Mouse (Mus musculus) E14TG2a.4 (cell line): ENCODE data around the gene Armc6.

ENCODE experiments used
- H3K27me3 ChIP-seq: 2 replicates; pipeline ENCODE4 v1.6.1; 2014; ENCODE audit warnings: low read length, control low read depth; ENCODE audit not compliant: insufficient read depth
- H3K36me3 ChIP-seq: 2 replicates; pipeline ENCODE4 v1.6.1; 2014; ENCODE audit warnings: low read length, control low read depth; ENCODE audit not compliant: insufficient read depth
- H3K4me1 ChIP-seq: replicated peaks from 2 replicates; pipeline ENCODE4 v1.6.1; 2014; ENCODE audit warnings: low read depth, low read length, control low read depth
- H3K4me3 ChIP-seq: replicated peaks from 2 replicates; pipeline ENCODE4 v1.5.1; 2014; ENCODE audit warnings: mild to moderate bottlenecking, low read length
- H3K9me3 ChIP-seq: 2 replicates; pipeline ENCODE4 v1.6.1; 2014; ENCODE audit warnings: low read length, control low read depth
- CTCF ChIP-seq: conservative IDR thresholded peaks from 2 replicates; pipeline ENCODE4 v1.5.1; 2014; ENCODE audit warnings: low read length
- NANOG ChIP-seq: IDR thresholded peaks from 2 replicates; pipeline ENCODE4 v1.6.1; 2014; ENCODE audit warnings: borderline replicate concordance, low read length, mixed read lengths
- POU5F1 ChIP-seq: IDR thresholded peaks from 2 replicates; pipeline ENCODE4 v1.6.1; 2014; ENCODE audit warnings: low read length, borderline replicate concordance

Gene Armc6

GRCm38 (mm10) chr8:70212112-70213055, 21.9 kb downstream of the Armc6 start, which contains the start of gene Slc25a42:
TSS of gene Slc25a42 (minus strand) at chr8:70212305.
- Histone ChIP-seq H3K9me3 (no peaks in the 10 kb centered on the region), H3K4me1 (peaks cover 40% of the 10 kb centered on the region), H3K36me3 (no peaks in the 10 kb centered on the region), H3K4me3 (peak within 1 kb of the TSS; percentile 86), H3K27me3 (peaks cover 5% of the 10 kb centered on the region)
- TF ChIP-seq NANOG (no peak), POU5F1 (no peak), CTCF (no peak)

GRCm38 (mm10) chr8:70211726-70212111, 22.5 kb downstream of the Armc6 start:
- Histone ChIP-seq H3K4me3 (peak overlapping the region; percentile 86), H3K36me3 (no peaks in the 10 kb centered on the region), H3K4me1 (peaks cover 40% of the 10 kb centered on the region), H3K9me3 (no peaks in the 10 kb centered on the region), H3K27me3 (peaks cover 3% of the 10 kb centered on the region)
- TF ChIP-seq CTCF: no peak
- TF ChIP-seq NANOG: no peak
- no peak for TF ChIP-seq POU5F1

DNA sequence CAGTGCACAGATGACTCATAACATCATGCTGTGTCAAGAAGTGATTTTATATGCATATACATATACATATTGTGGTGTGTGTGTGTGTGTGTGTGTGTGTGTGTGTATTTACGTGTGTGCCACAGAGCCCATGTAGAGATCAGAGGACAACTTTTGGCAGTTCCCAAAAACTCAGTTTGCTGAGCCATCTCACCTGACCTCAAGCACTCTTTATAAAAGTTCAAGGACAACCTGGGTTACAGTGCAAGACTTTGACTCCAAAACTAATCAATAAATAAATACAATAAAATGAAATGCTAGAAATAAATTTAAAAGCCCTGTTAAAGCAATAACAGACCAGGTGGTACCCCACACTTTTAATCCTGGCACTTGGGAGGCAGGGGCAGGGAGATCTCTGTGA, 23.0 kb downstream of the Armc6 start:
- no peak for TF ChIP-seq NANOG
- no peak for TF ChIP-seq CTCF
- no peak for TF ChIP-seq POU5F1
- Histone ChIP-seq H3K27me3 (no peaks in the 10 kb centered on the region), H3K9me3 (no peaks in the 10 kb centered on the region), H3K4me1 (peaks cover 40% of the 10 kb centered on the region), H3K36me3 (no peaks in the 10 kb centered on the region), H3K4me3 (peak overlapping the region; percentile 86)

DNA sequence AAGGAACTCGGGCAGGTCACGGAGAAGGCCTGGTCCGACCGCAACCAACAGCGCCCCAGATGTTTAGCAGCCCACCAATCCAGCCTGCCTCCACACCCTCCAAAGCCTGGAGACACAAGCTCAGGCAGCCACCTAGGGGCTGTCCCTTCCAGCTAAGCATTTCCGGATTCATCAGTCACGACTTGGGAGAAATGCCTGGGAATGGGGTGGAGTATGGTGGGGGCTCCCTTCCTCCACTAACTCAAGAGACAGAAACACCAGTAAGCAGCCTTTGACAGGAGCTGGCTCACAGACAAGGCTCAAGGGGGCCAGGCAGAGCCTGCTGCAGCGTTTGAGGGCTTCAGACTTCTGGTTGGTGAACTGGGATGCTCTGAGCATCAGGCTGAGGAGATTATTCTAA, 23.7 kb downstream of the Armc6 start:
- TF ChIP-seq CTCF (no peak), NANOG (no peak), POU5F1 (no peak)
- H3K36me3 ChIP-seq: no peaks in the 10 kb centered on the region

DNA sequence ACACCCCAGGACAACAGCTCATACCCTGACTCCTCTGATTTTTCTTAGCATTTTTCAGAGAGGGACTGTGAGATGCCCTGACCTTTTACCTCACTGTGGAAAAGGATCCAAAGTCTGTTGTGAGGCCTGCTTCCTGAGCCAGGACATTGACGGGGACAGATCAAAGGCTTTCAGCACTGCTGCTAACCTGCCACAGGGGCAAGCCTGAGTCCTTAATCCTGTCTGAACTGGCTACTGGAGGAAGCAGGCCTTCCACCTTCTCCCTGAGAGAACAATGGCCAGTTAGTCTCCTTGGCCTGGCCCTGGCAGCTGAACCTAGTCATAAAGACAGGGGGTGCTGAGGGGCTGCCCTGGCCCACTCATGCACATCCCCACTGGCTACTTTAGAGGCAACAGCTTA, 26.1 kb downstream of the Armc6 start:
- Histone ChIP-seq H3K4me1 (peaks cover 47% of the 10 kb centered on the region), H3K36me3 (no peaks in the 10 kb centered on the region), H3K9me3 (no peaks in the 10 kb centered on the region), H3K27me3 (no peaks in the 10 kb centered on the region), H3K4me3 (no peak overlapping the region)
- TF ChIP-seq NANOG (no peak), CTCF (no peak), POU5F1 (no peak)

More for the DNA sequence above, 23.7 kb downstream of the Armc6 start:
- Histone ChIP-seq H3K9me3 (no peaks in the 10 kb centered on the region), H3K27me3 (no peaks in the 10 kb centered on the region), H3K4me1 (peaks cover 40% of the 10 kb centered on the region), H3K4me3 (peak overlapping the region; percentile 27; the same call in 1 of the 2 replicates)

DNA sequence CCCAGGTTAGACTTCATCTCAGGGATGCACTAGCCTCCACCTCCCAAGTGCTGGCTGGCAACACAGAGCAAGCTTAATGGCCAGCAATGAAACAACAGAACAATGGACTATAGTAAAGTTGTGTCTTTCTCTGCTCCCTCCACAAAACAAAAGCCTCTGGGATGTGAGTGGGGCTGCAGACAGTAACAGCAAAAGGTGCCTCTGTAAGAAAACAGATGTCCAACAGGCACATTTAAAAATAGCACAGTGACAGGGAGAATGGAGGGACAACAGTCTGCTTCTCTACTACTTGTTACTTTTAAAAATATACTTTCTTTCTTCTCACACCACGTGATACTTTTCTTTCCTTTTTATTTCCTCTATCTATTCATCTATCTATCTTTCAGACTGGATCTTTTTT, 29.5 kb downstream of the Armc6 start:
- Histone ChIP-seq H3K36me3 (no peaks in the 10 kb centered on the region), H3K27me3 (no peaks in the 10 kb centered on the region), H3K9me3 (no peaks in the 10 kb centered on the region), H3K4me3 (no peak overlapping the region), H3K4me1 (peaks cover 26% of the 10 kb centered on the region)
- TF ChIP-seq NANOG: no peak
- no peak for TF ChIP-seq CTCF
- no peak for TF ChIP-seq POU5F1

- H3K9me3 ChIP-seq: no peaks in the 10 kb centered on the region
- H3K36me3 ChIP-seq: no peaks in the 10 kb centered on the region
- no peaks in the 10 kb centered on the region for H3K27me3 ChIP-seq
- TF ChIP-seq NANOG: no peak
- TF ChIP-seq POU5F1: no peak
- no peak for TF ChIP-seq CTCF
- H3K4me1 ChIP-seq: peaks cover 21% of the 10 kb centered on the region
- no peak overlapping the region for H3K4me3 ChIP-seq
Measured at GRCm38 (mm10) chr8:70203072-70203471, 31.2 kb downstream of the Armc6 start.

- H3K36me3 ChIP-seq: no peaks in the 10 kb centered on the region
- peaks cover 19% of the 10 kb centered on the region for H3K4me1 ChIP-seq
- H3K4me3 ChIP-seq: no peak overlapping the region
- no peak for TF ChIP-seq CTCF
- TF ChIP-seq POU5F1: no peak
- no peak for TF ChIP-seq NANOG
- no peaks in the 10 kb centered on the region for H3K9me3 ChIP-seq
- H3K27me3 ChIP-seq: no peaks in the 10 kb centered on the region
Measured at GRCm38 (mm10) chr8:70201417-70201816, 32.8 kb downstream of the Armc6 start.
